Mouse (Mus musculus) hindlimb bud, embryonic 11.5 days (tissue): ENCODE measurements around the gene Hecw2.

ENCODE experiments used
- DNase-seq: peaks from one replicate; pipeline ENCODE4 v3.0.0-alpha.2; 2012; ENCODE audit warnings: low read depth, low spot score; ENCODE audit errors: extremely low spot score

Gene Hecw2

DNA sequence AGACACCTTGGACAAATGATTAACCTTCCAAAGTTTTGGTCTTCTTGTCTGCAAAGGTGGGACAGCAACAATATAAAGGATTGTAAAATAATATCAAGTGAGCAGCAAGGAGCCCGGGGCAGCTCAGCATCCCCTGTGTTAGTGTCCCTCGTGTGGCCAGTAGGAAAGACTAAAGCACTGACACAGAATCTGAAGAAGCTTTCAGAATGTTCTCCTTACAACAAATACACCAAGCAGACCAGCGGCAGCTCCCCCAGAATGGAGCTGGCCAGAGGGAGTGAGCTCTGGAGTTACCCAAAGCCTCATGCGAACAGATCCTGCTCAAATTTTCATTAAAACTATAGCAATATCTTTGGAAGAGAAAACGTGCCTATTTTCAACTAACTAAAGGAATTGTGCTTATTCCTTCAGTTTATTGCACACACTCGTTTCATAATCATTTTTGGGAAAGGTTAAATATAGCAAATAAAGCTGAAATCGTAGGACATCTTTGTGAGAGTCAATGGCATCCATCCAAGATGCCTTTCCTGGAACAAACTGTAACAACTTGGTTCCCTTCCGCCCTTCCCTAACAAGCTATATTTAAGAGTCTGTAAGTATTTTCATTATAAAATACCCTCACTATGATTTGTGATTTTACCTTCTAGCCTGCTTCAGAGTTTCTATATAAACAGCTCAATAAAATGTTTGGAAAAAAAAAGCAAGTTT is 208.6 kb downstream of the Hecw2 start:
- no peak for DNase-seq

DNA sequence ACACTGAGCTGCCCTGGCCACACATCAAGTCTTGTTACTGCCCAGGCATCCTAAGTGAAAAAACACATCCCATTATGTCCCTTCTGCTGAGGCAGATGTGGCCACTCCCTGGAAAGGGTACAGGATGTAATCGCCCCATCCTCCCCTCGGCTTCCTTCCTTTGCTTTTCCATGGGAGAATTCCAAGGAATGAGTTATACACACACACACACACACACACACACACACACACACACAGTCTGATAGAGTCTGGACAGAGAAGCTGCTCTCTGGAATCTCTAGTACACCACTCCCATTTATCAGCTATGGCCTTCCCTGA is 216.5 kb downstream of the Hecw2 start:
- DNase-seq, result no peak

DNA sequence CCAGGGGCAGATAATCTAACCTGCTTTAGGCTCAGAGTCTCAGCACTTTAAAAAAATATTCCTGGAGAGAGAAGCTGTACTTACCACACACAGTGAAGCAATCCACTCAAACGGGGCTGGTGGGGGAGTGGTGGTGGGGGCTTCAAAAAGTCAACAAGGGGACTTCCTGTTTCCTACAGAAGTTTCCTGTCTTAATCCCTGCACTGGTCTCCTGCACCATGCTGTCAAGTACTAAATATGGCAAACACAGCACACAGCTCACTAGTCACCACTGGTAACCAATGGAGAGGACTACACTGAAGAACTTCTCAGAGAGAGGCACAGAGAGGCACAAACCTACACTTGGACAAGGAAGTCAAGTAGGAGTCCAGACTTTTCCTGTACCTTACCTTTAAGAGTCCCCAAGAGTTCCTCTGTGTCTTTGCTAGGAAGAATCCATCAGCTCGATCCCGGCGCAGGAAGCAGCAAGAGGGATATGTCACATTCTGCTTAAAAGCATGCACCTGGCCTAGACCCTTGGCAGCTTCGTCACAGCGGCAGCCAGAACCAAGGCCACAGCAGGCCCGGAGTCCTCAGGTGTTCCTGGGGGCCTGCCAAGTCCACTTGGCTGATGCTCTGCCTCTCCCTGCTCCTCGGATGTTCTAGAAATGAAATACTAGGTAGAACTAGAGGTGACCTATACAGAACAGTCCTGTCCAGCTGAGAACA is 217.0 kb downstream of the Hecw2 start:
- DNase-seq, result no peak

DNA sequence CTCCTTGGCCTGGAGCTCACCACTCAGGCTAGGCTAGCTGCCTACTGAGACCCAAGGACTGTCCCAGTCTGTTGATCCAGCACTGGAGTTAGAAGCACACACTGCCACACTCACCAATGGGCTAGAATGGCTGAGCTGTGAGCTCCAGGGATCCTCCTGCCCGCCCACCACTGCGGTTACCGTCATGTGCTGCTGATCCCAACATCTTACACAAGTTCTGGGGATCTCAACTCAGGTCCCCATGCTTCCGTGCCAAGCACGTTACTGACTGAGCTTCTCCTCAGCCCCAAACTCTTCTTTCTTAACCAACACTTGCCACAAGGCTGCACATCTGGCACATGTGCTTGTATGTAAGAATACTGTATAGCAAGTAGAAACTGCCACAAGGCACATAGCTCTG is 218.2 kb downstream of the Hecw2 start:
- DNase-seq, result no peak

DNA sequence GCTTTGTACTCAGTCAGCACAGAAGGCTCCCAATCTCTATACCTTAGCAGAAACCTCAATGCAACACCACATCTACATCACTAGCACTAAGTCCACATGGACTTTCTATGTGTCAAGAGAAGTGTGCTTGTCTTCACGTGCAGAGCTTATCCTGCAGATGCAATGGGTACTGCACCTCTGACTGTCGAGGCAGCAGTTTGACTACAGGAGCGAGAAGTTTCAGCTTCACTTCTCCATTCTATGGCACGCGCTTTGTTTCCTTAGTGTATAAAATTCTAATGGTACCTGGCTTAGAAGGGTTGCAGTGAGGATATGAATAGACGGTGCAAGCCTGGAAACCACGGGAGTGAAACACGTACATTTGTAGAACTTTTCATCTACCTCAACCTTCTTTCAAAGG is 218.9 kb downstream of the Hecw2 start:
- no peak for DNase-seq

DNA sequence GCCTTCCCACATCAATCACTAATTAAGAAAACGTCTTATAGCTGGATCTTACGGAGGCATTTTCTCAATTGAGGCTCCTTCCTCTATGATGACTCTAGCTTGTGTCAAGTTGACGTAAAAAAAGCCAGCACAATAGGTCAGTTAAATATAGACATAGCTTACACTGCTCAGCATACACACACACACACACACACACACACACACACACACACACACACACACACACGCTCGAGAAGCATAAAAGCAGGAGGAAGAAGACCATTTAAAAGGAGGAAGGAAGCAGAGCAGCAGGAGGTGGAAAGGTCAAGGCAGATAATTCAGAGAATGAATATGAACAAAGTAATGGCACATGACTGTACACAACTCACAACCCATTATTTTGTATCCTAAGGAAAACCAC is 220.0 kb downstream of the Hecw2 start:
- DNase-seq, result no peak

DNA sequence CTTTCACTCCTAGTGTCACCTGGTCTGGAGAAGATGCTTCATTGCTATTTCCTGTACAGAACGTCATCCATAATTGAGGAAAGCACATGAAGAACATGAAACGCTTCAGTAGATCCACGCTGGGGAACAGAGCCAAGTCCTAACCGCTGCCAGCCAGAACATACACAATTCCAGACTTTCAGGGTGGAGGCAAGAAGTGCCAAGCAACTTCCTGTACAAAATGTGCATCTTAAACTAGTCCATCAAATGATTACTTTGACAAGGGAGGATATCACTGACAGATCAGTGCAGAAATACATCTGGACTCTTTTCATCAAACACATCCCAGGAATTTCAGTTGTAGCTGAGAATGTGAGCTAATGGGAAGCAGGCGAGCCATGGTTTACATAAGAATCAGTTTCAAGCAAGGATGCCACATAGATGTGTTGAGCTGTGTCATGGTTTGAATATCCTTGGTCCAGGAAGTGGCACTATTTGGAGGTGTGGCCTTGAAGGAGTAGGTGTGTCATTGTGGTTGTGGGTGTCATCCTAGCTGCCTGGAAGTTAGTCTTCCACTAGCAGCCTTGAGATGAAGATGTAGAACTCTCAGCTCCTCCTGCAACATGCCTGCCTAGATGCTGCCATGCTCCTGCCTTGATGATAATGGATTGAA is 224.5 kb downstream of the Hecw2 start:
- DNase-seq, result no peak

DNA sequence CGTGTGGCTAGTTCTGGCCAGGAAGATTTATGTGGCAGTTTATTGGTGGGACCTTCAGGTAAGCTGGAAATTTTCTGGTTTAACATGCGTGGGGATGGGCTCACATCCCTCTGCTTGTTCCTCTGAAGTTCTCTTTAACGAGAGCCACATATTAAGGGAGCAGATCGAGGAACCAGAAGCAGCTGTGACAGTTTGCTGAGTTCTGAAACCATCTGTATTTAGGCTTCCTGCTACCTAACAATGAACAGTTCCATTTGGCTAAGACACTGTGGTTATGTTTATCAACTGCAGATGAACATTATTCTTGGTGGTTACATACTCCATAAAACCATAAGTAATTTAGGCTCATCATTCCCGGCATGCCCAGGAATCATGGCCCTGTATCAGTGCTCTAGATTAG is 242.6 kb downstream of the Hecw2 start:
- no peak for DNase-seq

DNA sequence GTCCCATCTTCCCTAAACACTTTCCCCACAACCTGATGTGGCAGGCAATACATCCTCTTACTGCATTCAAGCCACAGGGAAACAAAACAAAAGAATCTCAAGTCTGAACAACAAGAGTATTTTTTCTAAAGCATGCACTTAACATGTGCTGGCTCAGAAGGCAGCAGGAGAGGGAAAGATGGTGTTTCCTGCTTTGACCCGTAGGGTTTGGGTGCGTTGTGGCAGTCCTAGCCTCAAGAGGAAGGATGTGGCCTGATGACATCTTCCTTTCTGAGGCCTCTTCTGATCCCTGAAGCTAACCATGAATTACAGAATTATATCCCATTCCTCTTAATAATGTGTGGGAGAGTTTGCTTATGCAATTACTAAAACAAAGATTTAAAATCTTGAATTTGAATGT is 249.2 kb downstream of the Hecw2 start:
- DNase-seq, result no peak

DNA sequence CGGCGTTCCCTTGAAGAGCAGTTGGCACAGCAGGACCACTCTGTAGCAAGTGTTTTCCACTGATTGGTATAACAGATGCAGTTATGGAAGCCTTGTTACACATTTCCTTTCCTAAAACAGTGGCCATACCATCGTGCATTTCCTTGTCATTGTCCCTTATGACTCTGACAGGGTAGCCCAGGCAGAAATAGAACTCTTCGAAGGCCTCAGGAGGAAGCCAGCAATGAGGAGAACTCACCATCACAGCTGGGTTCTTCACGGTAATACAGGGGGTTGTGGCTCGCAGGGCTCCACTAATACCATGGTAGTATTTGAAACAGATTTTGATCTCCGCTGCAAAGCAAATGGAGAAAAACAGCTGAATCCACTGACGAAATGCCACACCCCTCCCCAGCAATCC is 252.5 kb downstream of the Hecw2 start:
- no peak for DNase-seq

DNA sequence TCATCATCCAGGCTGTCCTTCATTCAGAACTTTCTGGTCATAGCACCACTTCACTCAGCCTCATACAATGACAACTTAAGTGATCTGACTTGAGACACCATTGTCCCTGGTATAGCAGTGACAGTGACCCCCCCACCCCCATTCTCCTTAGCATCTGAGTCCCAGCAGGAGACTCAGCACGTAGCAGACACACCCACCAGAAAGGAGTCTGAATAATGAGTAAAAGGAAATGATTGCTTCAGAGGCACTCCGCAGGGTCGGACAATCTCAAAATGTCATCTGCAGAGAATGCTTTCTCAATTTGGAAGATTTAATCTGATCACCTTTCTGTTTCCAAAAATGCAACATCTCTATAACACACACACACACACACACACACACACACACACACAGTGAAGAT is 253.4 kb downstream of the Hecw2 start:
- DNase-seq, result no peak

DNA sequence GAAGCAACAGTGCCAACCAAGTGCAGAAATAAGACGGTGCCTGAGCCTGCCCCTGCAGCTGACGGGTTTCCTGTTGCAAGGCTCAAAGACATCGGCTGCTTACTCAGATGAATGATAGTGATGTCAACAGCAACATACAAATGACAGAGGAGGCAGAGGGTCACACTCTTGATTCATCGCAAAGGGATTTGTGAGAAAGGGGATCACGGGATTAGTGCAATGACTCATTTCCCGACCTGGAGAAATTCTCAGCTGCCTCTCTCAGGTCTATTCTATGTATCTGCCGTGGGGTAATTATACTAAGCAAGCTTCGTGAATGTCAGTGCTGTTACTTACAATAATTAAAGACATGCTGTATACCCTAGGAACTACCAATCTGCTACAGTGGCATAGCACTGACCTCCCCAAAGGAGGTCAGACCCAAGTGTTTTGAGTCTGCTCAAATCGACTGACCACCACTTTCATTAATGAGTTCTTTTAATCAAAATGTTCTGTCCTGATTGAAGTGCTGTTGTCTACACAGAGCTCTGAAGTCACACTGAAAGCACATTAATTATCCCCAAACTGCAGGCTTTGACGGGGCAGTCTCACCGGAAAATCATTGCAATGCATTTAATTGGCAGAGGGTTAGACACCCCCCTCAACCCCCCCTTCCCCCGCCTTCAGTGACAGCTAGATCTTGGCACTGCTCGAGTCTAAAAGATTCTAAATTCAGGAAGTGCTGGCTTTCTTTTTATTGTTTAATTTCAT is 254.5 kb downstream of the Hecw2 start:
- peak; percentile 24 for DNase-seq

DNA sequence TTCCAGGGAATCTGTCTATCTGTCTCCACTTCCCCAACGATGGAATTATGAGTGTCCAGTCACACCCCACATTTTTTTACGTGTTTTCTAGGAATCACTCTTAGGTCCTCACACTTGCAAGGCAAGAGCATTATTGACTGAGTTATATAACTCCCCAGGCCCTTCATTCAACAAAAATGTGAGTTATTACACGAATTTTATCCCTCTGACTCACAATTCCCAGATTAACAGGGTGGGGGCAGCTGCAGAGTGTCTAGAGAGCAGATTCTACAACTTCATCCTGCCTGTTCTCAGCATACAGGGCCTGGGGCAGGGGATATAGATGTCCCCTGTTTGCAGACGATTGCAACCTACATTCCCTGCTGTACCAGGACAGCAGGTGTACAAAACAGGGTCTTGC is 255.7 kb downstream of the Hecw2 start:
- no peak for DNase-seq

DNA sequence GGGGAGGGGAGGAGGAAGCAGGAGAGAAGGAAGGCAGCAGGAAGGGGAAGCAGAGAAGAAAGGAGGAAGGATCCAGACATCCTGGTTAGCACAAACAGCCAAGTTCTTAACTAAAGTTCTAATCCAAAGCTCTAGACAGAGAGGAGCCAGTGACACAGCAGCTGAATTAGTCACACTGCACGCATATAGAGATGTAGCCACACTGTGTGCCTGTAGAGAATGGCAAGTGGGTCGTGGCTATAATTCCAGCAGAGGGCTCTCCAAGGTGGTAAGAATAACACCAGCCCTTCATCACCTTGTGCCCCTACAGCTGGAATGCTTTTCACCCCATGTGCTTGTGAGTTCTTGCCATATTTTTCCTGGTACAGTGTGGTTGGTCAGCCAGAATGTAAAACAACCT is 261.7 kb downstream of the Hecw2 start:
- DNase-seq, result no peak

DNA sequence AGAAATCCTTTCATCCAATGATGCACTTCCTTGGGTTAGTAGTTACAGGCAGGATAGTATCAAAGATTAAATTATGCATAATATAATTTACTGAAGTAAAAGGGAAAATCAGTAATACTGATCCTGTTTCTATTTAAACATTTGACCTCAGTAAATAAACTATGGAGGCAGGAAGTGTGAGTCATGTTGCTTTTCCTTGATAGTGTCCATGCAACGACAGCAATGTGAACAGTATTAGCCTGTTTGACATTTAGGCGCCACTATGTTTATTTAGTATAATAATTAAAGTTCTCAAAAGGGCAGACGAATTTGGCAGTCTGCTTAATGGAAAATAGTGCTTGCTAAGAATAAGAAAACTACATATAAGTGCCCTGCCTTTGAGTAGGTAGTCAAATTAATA is 263.7 kb downstream of the Hecw2 start:
- DNase-seq, result no peak

DNA sequence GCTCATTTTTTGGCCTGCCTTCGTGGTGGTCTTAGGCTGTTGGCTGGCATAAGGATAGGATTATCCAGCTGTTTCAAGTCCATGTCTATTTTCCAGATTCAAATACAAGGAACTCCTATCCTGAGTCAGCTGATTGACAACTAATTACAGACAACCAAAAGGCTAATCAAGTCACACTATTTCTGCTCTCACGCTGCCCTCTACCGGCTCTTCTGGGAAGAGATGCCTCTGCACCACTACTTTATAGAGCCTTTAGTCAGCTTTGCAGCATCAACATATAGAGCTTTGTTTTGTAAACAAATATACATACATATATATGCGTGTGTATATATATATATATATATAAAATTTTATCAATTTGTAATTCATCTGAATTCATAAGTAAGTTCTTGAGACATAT is 267.4 kb downstream of the Hecw2 start:
- DNase-seq, result no peak

DNA sequence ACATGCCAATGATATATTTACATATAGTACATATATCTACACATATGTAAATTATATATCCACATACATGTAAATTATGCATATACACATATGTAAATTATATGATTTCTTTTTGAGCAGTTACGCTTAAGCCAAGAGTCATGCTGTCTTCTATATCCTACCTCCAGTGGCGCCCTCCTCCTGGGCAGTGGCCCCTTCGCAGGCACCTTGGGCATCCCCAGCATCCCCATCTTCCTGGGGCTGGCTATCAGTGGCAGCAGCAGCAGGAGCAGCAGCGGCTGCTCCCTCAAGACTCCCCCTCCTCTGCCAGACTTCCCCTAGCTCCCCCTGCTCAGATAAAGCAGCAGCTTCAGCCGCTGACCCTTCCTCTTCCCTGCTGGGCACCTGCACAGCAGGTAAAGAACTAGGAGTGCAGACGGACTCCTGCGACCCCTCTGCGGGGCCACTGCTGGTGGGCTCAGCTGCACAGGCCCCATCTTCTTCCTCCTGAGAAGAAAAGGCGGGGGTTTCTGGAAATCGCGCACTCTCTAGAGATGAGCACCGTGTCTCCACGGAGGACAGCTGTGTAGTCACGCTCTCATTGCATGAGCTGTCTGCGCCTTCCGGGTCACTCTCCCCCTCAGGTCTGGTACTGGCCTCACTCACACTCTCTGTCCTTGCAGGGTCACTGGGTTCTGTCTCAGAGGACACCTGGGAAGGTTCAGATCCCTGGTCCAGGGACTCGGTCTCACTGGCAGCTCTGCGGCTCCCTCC is 269.6 kb downstream of the Hecw2 start:
- DNase-seq, result no peak

DNA sequence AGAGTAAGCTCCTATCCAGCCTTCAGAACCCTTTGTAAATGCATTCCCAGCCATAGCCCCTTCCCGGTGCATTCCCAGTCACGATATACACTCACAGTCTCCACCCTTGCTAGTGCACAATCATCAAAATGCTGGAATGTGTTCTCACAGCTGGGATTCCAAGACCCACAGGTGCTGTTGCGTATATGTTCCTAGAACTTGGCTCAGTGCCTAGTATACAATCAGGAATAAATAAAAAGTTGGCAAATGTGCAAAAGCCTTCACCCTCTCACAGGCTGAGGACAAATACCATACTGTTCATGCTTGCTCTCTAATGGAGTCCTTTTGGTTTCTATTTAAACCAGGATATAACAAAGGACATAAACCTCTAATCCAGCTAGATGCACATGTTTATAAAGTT is 283.1 kb downstream of the Hecw2 start:
- no peak for DNase-seq

DNA sequence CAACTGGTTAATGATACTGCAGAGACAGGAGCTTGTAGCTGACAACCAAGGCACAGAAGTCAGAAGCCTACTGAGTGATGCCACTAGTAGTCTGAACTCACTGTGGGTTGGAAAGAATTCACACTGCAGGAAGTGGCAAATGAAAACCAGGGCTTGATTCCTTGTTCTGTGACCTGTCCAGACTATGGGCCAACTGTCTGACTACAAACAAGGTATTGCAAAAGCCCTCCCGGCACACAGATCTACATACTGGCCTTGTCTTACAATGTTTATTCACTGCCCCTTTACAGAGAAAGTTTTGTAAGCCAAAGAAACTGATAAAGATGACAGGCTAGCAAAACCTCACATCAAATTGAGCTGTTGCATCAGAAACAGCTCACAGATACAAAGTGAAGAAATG is 284.7 kb downstream of the Hecw2 start:
- DNase-seq, result no peak

DNA sequence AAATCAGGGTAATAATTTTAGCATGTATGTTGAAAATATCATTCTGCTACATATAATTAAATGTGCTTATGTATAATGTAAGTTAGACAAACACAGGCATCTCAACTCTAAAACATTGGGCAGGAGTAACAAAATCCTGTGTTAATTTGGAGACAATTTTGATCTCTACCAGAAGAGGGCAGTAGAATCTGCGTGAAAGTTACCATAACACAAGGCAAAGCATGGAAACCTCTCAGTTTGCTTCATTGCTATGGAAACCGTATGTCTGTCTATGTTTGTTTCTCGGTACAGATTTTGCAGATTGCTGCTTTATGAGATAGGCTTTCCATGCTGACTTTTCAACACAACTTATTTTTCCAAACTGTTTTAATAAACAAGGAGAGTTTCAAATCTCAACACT is 285.9 kb downstream of the Hecw2 start:
- peak; percentile 79 for DNase-seq

DNA sequence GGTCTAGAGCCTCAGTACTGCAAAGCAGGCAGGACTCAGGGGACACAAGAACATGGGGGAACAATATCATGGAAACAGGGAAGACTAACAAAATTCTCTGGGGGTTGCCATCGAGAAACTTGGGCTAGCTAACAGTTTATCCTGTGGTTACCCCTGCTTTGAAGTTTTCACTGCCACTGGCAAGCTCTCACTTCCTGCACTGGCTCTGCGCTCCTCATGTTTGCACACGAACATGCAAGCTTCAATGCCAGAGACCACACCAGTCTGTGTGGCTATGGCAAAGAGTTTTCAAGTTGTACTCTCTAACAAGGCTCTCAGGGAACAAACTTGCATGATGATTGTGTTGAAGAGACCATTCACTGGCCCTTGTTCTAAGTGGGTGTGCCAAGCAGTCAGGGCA is 288.8 kb downstream of the Hecw2 start:
- no peak for DNase-seq
